Mouse (Mus musculus): Measurements from ENCODE around the gene Serpina1f. TPM values are rescaled to one million over a fixed set of nuclear protein-coding genes. Genes with fewer than 3 reads are reported as not detected.

Serpina1f gene
- polyA plus RNA-seq, 1 experiment from 2014 or later, result not detected

Other genes with a start within 250 kb of the Serpina1f start
- not detected in 2 replicates for gene Ifi27l2b, start 238.3 kb downstream of the Serpina1f start, polyA plus RNA-seq (2014; fragmentation: Nextera tagmentation; extraction: Ambion mirVana)
- gene Ppp4r4, start 163.2 kb downstream of the Serpina1f start, polyA plus RNA-seq (2014; fragmentation: Nextera tagmentation; extraction: Ambion mirVana), result 2.1 and 2.2 TPM in 2 replicates
- 0.11 TPM in 1 of 2 replicates, not detected in the other for gene Serpina10, start 64.1 kb downstream of the Serpina1f start, polyA plus RNA-seq (2014; fragmentation: Nextera tagmentation; extraction: Ambion mirVana)
- gene Serpina6, start 38.3 kb downstream of the Serpina1f start, polyA plus RNA-seq (2014; fragmentation: Nextera tagmentation; extraction: Ambion mirVana), result 0.53 and 0.57 TPM in 2 replicates
- not detected in 2 replicates for gene Serpina16, start 19.4 kb downstream of the Serpina1f start, polyA plus RNA-seq (2014; fragmentation: Nextera tagmentation; extraction: Ambion mirVana)
- gene Serpina1d, start 78.1 kb upstream of the Serpina1f start, polyA plus RNA-seq (2014; fragmentation: Nextera tagmentation; extraction: Ambion mirVana), result not detected in 2 replicates
- 0.25 TPM in 1 of 2 replicates, not detected in the other for gene Serpina1b, start 134.8 kb upstream of the Serpina1f start, polyA plus RNA-seq (2014; fragmentation: Nextera tagmentation; extraction: Ambion mirVana)
- not detected in 2 replicates for gene Serpina1a, start 168.0 kb upstream of the Serpina1f start, polyA plus RNA-seq (2014; fragmentation: Nextera tagmentation; extraction: Ambion mirVana)
- not detected in 2 replicates for gene Serpina1c, start 209.4 kb upstream of the Serpina1f start, polyA plus RNA-seq (2014; fragmentation: Nextera tagmentation; extraction: Ambion mirVana)